Mouse (Mus musculus) urinary bladder, postnatal 14 days (tissue): ENCODE measurements around the gene Arl5c.

Source experiments
- DNase-seq: peaks from one replicate; pipeline ENCODE4 v3.0.0; 2021; ENCODE audit warnings: low spot score

The Arl5c gene

DNA sequence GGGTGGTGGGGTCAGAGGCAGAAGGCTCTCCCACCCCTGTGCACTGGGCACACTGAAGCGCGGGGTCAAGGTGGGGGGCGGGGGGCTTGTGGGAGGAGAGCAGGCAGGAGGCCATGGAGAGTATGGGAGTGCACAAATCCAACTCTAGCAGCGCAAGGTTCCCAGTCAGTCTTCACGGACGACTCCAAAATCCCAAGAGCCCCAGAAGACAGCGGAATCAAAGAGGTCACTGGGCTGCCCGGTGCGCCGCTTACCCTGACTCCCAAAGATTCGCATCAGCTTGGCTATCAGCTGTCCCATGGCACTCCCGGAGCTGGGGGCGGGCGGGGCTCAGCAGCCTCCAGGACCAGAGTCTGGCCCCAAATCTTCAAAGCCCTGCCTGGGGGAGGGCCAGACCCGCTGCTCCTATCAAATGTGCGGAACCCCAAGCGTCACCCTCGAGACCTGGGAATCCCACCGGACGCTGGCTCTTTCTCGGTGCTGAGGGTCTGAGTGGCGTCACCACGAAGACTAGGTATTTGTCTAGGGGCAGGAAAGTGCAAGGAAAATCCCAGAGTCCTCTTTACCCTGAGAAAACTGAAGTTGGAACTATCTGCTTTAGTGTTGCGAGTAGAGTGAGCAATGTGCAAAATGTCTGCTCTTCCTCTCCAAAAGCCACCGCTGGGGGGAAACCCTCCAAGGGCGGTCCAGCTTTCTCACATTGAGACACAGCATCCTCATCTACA, at the start of gene Arl5c:
Arl5c (minus strand) TSS at position 618 of the 725 bp plus-strand sequence.
- DNase-seq, result no peak

DNA sequence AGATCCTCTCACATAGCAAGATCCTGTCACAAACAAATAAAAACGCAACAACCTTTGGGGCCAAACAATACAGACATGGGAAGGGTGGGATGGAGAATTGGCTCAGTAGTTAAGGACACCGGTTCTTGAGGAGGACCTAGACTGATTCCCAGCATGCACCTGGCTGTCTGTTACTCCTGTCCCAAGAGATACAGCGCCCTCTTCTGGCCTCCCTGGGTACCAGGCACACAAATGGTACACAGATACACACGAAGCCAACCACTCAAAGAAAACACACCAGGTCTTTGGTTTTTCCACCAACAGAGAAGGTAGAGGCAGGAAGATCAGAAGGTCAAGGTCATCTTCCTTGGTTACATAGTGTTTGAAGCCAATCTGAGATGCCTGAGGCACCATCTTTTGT, 49.6 kb upstream of the Arl5c start:
- DNase-seq, result no peak

GRCm38 (mm10) chr11:98044074-98044473, 48.1 kb upstream of the Arl5c start:
- DNase-seq, result no peak

GRCm38 (mm10) chr11:98042741-98043140, 46.8 kb upstream of the Arl5c start:
- no peak for DNase-seq

- no peak for DNase-seq
These were observed 45.0 kb upstream of the Arl5c start for GRCm38 (mm10) chr11:98040975-98041374.

GRCm38 (mm10) chr11:98037871-98038270, 41.9 kb upstream of the Arl5c start:
- DNase-seq, result no peak

DNA sequence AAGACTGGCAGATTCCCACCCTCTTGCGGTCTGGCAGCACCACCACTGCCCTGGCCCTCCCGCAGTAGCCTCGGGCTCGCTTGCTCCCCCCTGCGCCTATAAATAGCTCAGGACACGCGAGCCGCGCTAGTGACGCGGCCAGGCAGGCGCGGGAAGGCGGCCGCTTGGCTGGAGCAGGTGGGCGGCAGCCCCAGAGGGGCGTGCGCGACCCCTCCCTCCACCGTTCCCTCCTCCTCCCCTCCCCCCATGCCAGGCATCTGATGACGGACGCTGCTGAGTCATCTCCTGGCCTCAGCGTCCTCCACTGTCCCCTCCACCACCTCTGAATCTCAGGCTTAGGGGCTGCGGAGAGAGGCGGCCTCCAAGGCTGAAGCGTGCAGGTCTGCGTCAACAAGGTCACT, 40.0 kb upstream of the Arl5c start:
- DNase-seq, result peak; percentile 47

DNA sequence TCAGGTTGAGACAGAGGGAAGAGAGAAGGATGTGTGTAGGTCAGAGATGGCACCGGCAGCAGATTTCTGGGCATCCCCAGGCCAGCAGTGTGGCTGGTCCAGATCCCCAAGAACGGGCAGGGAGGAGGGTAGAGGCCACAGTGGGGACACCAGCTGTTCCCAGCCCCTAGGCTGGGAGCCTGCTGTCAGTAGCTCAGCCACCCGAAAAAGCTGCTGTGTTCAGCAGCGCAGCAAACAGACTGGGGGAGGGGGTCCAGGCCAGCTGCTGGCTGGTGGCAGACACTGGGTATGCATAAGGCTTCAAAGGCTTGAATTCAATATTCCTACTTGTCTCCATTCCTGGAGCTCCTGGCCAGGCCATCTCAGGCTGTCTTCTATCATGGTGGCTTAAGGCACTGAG, 38.9 kb upstream of the Arl5c start:
- DNase-seq, result no peak

GRCm38 (mm10) chr11:98034061-98034460, 38.1 kb upstream of the Arl5c start:
- no peak for DNase-seq

DNA sequence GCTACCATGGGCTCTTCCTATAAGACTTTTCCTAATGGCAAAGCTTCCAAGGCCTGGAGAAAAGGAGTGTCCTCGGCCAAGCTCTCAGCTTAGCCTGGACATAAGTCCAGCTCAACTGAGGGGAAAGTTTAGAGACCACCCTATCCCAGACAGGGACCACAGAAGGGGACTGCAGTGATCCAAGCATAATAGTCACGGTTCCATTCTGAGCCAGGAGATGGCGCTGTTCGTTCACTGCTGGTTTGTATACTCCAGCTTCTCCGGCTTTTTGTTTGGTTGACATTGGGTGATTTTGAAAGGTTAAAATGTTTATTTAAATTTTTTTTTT, 35.4 kb upstream of the Arl5c start:
- DNase-seq, result peak; percentile 81

DNA sequence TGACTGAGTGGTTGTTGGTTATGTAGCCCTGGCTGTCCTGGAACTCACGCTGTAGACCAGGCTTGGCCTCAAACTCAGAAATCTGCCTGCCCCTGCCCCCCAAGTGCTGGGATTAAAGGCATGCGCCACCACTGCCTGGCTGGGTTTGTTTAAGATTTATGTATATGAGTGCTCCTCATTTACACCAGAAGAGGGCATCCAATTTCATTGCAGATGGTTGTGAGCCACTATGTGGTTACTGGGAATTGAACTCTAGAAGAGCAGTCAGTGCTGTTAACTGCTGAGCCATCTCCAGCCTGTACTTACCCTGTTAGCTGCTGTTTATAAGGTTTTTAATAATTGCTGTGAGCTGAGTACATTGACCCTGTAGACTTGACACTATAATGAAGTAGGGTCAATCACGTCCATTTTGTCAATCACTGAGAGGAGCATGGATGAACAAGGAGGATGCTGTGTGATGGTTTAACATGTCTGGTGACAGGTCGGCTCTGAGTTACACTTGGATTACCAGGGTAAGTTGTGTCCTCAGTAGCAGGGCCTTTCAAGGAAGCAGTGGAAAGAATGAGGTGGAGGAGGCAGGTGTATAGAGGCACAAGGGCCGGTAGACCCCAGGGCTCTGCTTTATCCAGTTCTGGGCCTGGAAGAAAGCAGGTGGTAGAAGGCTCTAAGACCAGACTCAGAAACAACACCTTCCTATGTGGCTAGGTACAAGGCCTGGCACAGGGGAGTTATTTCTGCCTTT, 34.9 kb upstream of the Arl5c start:
- no peak for DNase-seq

DNA sequence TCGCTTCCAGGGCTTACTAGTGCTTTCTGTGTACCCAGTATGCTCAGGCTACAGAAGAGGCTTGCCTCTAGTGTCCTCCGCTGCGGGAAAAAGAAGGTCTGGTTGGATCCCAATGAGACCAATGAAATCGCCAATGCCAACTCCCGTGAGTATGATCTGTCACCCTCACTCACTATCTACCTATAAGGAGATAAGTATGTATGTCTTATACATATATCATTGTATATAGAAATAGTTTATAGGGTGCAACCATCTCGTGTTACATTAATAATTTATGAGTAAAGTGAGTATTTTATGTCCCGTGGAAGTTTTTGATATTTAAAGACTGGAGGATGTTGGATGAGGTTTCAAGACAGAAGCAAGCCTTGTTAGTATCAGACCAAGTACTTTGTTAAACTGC, 31.8 kb upstream of the Arl5c start:
- DNase-seq, result no peak

DNA sequence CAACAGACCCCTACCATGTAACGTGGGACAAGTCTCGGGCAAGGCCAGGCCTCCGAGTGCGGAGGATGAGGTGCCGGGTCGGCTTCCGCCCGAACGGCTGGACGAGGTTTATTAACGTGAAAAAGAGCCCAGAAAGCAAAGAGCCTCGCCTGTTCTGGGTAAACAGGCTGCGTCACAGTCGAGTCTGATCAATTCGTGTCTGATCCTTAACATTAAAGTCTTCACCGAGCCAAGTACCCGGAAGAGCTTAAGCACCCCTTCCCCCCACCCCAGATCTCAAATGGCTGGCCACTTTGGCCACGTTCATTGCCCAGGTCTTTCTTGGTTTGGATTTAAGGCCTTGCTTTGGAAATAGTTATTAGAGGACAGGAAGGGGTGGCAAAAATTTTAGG, 31.3 kb upstream of the Arl5c start:
- DNase-seq, result no peak

DNA sequence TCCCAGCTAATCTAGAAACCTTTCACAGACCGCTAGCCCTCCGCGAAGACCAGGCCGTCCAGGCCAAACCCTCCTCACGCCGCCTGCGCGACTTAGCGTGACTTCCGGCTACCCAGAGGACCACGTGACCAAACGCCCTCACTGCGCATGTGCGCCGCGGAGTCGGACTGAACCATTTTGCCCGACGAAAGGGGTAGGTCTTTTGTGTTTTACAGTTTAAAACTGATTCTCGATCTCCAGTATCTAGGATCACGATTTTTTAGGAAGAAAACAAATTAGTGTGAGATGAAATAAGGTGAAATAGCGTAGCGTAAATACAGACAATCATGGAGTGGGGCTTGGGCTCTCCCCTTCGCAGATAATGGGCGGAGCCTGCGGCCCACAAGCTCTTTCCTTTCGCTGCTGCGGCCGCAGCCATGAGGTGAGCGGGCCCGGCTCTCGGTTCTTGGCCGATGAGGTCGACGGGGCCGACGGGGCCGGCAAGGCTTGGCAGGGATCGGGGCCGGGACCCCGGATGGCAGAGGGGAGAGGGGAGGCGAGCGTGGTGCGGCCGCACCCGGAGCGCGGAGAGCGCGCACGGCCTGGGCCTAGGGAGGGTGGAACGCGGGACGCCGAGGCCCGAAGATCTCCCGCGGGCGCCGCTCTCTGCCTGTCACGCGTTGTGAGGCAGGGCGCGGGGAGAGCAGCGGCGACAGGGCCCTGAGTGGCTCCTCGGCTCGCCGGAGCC, 30.8 kb upstream of the Arl5c start, which contains the start of gene Rpl19:
Rpl19 (plus strand) TSS at position 141 of the 727 bp plus-strand sequence.
- DNase-seq, result peak; percentile 92

DNA sequence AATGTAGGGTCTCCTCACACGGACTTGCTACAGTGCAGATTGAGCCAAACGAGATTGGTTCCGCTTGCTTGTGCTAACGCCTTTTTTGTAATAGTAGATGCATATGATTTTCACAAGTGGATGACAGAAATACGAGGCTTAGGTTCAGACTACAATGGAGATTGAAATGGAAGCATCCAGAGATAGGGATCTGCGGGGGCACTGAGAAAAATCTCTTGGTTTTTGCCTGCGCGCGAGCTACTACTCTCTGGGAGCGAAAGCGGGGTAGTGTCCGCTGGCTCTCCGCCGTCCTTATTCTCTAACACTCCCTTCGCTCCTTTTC, 30.2 kb upstream of the Arl5c start:
- DNase-seq, result no peak

DNA sequence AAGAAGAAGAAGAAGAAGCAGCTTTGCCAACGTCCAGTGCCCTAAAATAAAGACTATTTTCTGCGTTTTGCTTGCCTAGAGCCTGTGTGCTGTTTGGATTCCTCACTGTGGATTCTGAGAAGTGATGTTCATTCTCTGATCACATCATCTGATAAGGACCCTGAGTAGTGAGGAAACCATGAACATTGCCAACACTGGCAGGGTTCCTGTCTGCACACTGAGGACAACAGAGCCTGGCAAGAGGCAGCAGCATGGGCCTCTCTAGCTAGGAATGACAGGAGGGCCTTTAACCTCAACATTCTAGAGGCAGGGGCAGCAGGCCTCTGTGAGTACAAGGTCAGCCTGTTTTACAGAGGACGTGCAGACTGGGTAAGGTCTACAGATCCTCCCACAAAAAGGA, 28.5 kb upstream of the Arl5c start:
- DNase-seq, result no peak

GRCm38 (mm10) chr11:98022555-98023371, 26.8 kb upstream of the Arl5c start, which contains the start of gene Cacnb1:
Gene Cacnb1, minus strand, starts transcription at chr11:98023034.
- peak; percentile 67 for DNase-seq

DNA sequence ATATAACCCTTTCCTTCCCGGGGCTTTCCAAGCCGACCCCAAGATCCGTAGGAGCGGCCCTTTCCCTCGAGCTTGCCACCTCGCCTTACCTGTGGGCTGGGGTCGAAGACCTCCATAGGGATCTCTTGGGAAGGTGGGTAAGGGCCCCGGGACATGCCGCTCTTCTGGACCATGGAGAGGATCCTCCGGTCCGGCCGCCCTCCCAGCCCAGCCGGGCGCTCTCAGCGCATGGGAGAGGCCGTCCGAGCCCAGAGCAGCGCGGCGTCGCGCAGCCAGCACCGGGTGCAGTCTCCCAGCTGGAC, 26.2 kb upstream of the Arl5c start:
- no peak for DNase-seq

- DNase-seq, result no peak
These were observed 25.7 kb upstream of the Arl5c start for GRCm38 (mm10) chr11:98021565-98022252.

DNA sequence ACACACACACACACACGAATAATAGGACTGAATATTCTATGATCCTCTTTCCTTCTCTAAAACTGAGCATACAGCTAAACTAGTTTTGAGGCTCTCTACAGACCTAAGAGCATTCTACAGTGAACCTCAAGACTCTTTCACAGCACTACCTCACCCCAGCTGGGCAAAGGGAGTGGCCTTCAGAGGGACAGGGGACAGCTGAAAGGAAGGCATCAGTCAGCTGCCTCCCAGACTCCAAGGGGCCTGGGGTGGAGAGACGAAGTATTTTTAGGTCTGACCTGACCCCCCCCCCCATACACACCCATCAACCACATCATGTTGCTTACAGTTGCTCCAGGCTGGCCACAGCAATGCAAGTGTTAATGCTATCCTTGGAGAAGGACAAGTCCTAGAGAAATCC, 25.1 kb upstream of the Arl5c start:
- no peak for DNase-seq

DNA sequence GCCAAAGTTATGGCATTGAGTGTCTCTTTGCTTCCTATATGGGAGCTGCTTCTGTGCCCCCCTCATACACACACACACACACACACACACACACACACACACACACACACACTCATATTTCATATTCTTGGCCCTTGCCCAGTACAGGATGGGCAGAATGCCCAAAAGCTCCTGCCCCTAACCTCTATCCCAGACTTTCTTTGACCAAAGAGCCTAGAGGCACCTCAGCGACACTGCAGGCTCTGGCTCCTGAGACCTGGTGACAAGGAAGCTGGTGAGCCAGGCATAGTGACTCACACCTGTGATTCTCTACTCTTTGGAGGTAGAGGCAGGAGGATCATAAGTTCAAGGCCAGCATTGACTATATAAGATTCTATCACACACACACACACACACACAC, 24.7 kb upstream of the Arl5c start:
- no peak for DNase-seq
